Mouse (Mus musculus): Measurements from ENCODE around the gene Ddx17. TPM values are rescaled to one million over a fixed set of nuclear protein-coding genes. Genes with fewer than 3 reads are reported as not detected.

Ddx17 gene
- polyA plus RNA-seq, 1 experiment from 2014 or later, result 11.3 TPM

DNA sequence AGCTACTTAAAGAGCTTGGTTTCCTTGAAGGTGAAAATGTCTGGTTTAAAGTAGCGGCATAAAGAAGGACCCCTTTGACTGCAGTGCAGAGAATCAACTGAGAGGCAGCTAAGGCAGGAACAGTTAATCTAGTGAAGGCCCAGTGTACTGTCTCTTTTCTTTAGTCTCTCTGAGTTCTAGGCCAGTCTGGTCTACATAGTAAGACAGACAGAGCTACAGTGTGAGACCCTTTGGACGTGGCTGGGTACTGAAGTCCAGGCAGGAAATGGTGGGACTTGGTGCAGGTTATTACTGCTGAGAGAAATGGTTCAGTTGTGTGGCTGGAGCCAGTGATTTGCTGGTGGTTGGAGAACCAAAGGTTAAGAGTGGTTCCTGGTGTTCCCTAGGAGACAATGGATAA is 1.7 kb upstream of the Ddx17 start:
- Histone ChIP-seq H3K4me3 (ENCODE audit: low read depth, low read length) (no peak overlapping the region), H3K36me3 (ENCODE audit: control insufficient read depth, insufficient read depth) (peaks cover 9% of the 10 kb centered on the region), H3K4me2 (ENCODE audit: low read depth, low read length) (no peak overlapping the region), H3K9me3 (replicated peaks; ENCODE audit: control insufficient read depth, low read length) (no peaks in the 10 kb centered on the region), H3K9ac (ENCODE audit: low read depth, low read length) (no peak overlapping the region), H3K4me1 (ENCODE audit: control insufficient read depth, low read depth, low read length) (peaks cover 22% of the 10 kb centered on the region), H3K27me3 (ENCODE audit: control insufficient read depth, insufficient read depth, low read depth, low read length) (peaks cover 9% of the 10 kb centered on the region; the same call in 1 of the 2 replicates), H3K27ac (ENCODE audit: low read length) (no peak overlapping the region)
- ATAC-seq (ENCODE audit: low read depth), result no peak
- 74% methylated on average over 2 of the region's 2 CpGs for WGBS (ENCODE audit: insufficient replicate concordance)

DNA sequence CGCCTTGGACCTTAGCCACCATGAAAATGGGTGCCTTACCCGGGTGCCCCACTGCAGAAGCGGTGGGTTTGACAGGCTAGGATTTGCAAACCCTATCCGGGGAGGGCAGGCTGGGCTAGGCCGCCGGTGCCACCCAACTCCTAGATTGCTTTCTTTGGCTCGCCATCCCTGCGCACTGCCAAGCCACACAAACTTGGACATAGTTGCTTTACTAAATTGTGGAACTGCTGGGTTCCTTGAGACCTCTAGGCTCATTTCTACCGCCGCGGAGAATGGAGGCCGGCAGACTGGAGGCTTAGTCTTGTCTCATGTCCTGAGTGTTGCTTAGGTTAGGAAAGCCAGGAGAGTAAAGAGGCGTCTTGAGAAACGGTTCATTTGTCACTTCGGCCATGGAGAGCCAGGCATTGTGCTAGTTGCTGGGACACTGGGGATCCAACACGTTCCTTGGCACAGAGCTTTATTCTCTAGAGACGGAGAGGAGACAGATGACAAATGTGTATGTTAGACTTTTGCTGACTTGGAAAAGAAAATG is 814 bp upstream of the Ddx17 start:
- 79% methylated on average over 17 of the region's 17 CpGs for WGBS (ENCODE audit: insufficient replicate concordance)
- H3K4me1 ChIP-seq (ENCODE audit: control insufficient read depth, low read depth, low read length), result peaks cover 22% of the 10 kb centered on the region
- H3K9ac ChIP-seq (ENCODE audit: low read depth, low read length), result peak overlapping the region; percentile 98
- peak overlapping the region; percentile 89 for H3K4me2 ChIP-seq (ENCODE audit: low read depth, low read length)
- H3K36me3 ChIP-seq (ENCODE audit: control insufficient read depth, insufficient read depth), result peaks cover 18% of the 10 kb centered on the region
- peak overlapping the region; percentile 98 for H3K27ac ChIP-seq (ENCODE audit: low read length)
- H3K27me3 ChIP-seq (ENCODE audit: control insufficient read depth, insufficient read depth, low read depth, low read length), result peaks cover 8% of the 10 kb centered on the region; the same call in 1 of the 2 replicates
- peak overlapping the region; percentile 92 for H3K4me3 ChIP-seq (ENCODE audit: low read depth, low read length)
- no peaks in the 10 kb centered on the region for H3K9me3 ChIP-seq (replicated peaks; ENCODE audit: control insufficient read depth, low read length)
- ATAC-seq (ENCODE audit: low read depth), result no peak

DNA sequence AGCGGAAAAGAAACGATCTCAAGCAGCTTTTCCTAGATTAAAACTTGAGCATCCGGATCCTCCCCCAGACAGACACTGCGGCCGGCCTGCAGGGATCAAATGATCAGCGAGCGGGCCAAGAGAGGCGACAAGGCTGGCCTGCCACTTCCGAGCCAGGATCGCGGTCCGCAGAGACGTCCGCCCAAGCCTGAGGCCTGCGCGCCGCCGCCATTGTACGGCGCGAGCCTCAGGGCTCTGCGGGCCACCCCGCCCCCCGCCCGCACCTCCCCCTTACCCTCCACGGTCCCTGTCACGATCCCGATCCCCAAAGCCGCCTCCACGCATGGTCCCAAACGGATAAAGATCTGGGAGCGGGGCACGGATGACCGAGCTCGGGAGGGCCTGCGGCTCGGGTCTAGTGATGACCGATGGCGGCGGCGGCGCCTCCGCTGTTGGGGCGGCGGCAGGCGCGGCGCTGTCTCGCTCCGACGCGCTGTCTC is 581 bp downstream of the Ddx17 start:
- Histone ChIP-seq H3K27ac (ENCODE audit: low read length) (peak overlapping the region; percentile 98), H3K9me3 (replicated peaks; ENCODE audit: control insufficient read depth, low read length) (no peaks in the 10 kb centered on the region), H3K9ac (ENCODE audit: low read depth, low read length) (peak overlapping the region; percentile 98), H3K4me1 (ENCODE audit: control insufficient read depth, low read depth, low read length) (peaks cover 22% of the 10 kb centered on the region), H3K27me3 (ENCODE audit: control insufficient read depth, insufficient read depth, low read depth, low read length) (peaks cover 3% of the 10 kb centered on the region; the same call in 1 of the 2 replicates), H3K36me3 (ENCODE audit: control insufficient read depth, insufficient read depth) (peaks cover 26% of the 10 kb centered on the region), H3K4me2 (ENCODE audit: low read depth, low read length) (peak overlapping the region; percentile 89), H3K4me3 (ENCODE audit: low read depth, low read length) (peak overlapping the region; percentile 92)
- peak; percentile 73 for ATAC-seq (ENCODE audit: low read depth)
- 0% methylated on average over 42 of the region's 52 CpGs for WGBS (ENCODE audit: insufficient replicate concordance)

DNA sequence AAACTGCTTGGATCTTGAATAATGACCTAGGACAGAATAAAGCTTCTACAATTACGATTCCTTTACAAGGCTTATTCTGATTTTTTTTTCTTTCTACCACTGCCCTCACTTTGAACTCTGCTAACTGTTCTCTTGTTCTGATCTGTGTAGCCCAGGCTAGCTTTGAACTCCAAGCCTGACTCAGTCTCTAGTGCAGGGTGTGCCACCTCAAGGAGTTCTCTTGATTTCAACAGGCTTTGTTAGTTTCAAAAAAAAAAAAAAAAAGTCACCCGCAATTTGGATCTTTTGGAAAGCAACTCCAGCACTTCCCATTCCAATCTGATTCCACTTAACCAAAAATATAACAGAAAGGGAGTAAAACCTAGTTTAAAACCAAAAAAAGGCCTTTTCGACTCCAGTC is 1.0 kb downstream of the Ddx17 start:
- Histone ChIP-seq H3K9ac (ENCODE audit: low read depth, low read length) (peak overlapping the region; percentile 98), H3K4me2 (ENCODE audit: low read depth, low read length) (peak overlapping the region; percentile 89), H3K9me3 (replicated peaks; ENCODE audit: control insufficient read depth, low read length) (no peaks in the 10 kb centered on the region), H3K4me1 (ENCODE audit: control insufficient read depth, low read depth, low read length) (peaks cover 22% of the 10 kb centered on the region), H3K4me3 (ENCODE audit: low read depth, low read length) (peak overlapping the region; percentile 92), H3K36me3 (ENCODE audit: control insufficient read depth, insufficient read depth) (peaks cover 31% of the 10 kb centered on the region), H3K27ac (ENCODE audit: low read length) (peak overlapping the region; percentile 98), H3K27me3 (ENCODE audit: control insufficient read depth, insufficient read depth, low read depth, low read length) (no peaks in the 10 kb centered on the region; the same call in 1 of the 2 replicates)
- WGBS (ENCODE audit: insufficient replicate concordance), result 3% methylated on average over 3 of the region's 3 CpGs
- no peak for ATAC-seq (ENCODE audit: low read depth)

DNA sequence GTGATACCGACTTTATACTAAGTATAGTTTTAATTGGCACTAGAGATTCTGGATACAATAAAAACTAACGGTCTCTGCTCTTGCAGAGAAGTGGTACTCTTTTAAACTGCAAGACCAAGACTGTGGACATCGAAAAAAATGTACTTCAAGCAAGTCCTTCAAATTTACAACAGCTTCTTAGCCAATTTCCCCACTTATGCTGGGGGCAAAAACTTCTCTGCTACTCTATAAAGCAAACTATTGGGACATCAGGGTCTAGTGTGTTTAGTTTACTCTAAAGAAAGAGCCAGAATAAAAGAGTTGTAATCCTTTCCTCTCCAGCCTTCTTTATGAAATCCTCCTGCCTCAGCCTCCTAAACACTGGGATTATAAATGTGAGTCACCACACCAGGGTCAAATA is 2.6 kb downstream of the Ddx17 start:
- ATAC-seq (ENCODE audit: low read depth), result no peak
- peaks cover 46% of the 10 kb centered on the region for H3K36me3 ChIP-seq (ENCODE audit: control insufficient read depth, insufficient read depth)
- H3K9ac ChIP-seq (ENCODE audit: low read depth, low read length), result no peak overlapping the region
- peak overlapping the region; percentile 89 for H3K4me2 ChIP-seq (ENCODE audit: low read depth, low read length)
- 84% methylated on average over 3 of the region's 3 CpGs for whole genome bisulfite sequencing (ENCODE audit: insufficient replicate concordance)
- no peak overlapping the region; the same call in 1 of the 2 replicates for H3K4me3 ChIP-seq (ENCODE audit: low read depth, low read length)
- no peak overlapping the region for H3K27ac ChIP-seq (ENCODE audit: low read length)
- H3K4me1 ChIP-seq (ENCODE audit: control insufficient read depth, low read depth, low read length), result peaks cover 22% of the 10 kb centered on the region
- no peaks in the 10 kb centered on the region for H3K27me3 ChIP-seq (ENCODE audit: control insufficient read depth, insufficient read depth, low read depth, low read length)
- H3K9me3 ChIP-seq (replicated peaks; ENCODE audit: control insufficient read depth, low read length), result no peaks in the 10 kb centered on the region

DNA sequence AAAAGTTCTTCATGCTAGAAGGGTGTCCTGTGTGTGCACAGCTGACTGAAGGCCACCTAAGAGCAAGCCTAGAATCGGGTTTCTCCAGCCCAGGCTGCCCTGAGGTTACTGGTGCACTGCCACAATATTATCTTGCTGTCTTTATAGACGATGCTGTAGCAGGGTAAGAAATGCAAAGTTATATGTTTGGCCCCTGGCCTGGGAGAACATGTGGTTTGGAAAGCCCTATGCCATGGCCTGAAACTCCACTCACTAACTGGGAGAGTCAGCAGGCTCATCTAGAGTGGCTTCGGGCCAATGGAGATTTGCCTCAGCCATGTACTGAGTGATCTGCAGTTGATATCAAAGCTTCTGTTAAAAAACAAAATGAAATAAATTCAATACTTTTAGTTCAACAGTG is 12.7 kb downstream of the Ddx17 start:
- Histone ChIP-seq H3K4me3 (ENCODE audit: low read depth, low read length) (no peak overlapping the region), H3K27me3 (ENCODE audit: control insufficient read depth, insufficient read depth, low read depth, low read length) (no peaks in the 10 kb centered on the region), H3K9ac (ENCODE audit: low read depth, low read length) (no peak overlapping the region), H3K27ac (ENCODE audit: low read length) (no peak overlapping the region), H3K36me3 (ENCODE audit: control insufficient read depth, insufficient read depth) (peaks cover 94% of the 10 kb centered on the region), H3K9me3 (replicated peaks; ENCODE audit: control insufficient read depth, low read length) (no peaks in the 10 kb centered on the region), H3K4me2 (ENCODE audit: low read depth, low read length) (no peak overlapping the region), H3K4me1 (ENCODE audit: control insufficient read depth, low read depth, low read length) (peaks cover 5% of the 10 kb centered on the region)
- WGBS (ENCODE audit: insufficient replicate concordance), result 76% methylated on average over 3 of the region's 3 CpGs
- no peak for ATAC-seq (ENCODE audit: low read depth)

DNA sequence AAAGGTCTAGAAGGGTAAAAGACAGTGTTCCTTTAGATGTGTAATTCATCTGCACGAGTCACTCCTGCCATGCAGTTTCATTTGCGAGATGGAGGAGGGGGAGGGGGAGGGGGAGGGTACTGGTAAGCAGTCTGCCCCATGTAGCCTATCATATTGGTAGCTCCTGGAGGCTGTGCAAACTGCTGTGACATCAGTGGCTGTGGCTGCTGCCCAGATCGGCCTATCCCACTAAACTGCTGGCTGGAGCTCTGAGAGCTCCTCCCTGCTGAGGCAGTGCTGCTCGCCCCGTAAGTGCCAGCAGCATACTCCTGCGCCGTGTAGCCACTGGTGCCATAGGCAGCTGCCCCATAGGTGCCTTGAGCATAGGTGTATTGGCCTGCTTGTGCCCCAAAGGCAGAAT is 16.6 kb downstream of the Ddx17 start:
- H3K4me3 ChIP-seq (ENCODE audit: low read depth, low read length), result no peak overlapping the region
- H3K9ac ChIP-seq (ENCODE audit: low read depth, low read length), result no peak overlapping the region
- peaks cover 68% of the 10 kb centered on the region for H3K36me3 ChIP-seq (ENCODE audit: control insufficient read depth, insufficient read depth)
- no peak overlapping the region for H3K4me2 ChIP-seq (ENCODE audit: low read depth, low read length)
- 77% methylated on average over 7 of the region's 7 CpGs for WGBS (ENCODE audit: insufficient replicate concordance)
- ATAC-seq (ENCODE audit: low read depth), result peak; percentile 58
- peaks cover 8% of the 10 kb centered on the region for H3K4me1 ChIP-seq (ENCODE audit: control insufficient read depth, low read depth, low read length)
- H3K27me3 ChIP-seq (ENCODE audit: control insufficient read depth, insufficient read depth, low read depth, low read length), result no peaks in the 10 kb centered on the region
- H3K27ac ChIP-seq (ENCODE audit: low read length), result no peak overlapping the region
- no peaks in the 10 kb centered on the region for H3K9me3 ChIP-seq (replicated peaks; ENCODE audit: control insufficient read depth, low read length)

DNA sequence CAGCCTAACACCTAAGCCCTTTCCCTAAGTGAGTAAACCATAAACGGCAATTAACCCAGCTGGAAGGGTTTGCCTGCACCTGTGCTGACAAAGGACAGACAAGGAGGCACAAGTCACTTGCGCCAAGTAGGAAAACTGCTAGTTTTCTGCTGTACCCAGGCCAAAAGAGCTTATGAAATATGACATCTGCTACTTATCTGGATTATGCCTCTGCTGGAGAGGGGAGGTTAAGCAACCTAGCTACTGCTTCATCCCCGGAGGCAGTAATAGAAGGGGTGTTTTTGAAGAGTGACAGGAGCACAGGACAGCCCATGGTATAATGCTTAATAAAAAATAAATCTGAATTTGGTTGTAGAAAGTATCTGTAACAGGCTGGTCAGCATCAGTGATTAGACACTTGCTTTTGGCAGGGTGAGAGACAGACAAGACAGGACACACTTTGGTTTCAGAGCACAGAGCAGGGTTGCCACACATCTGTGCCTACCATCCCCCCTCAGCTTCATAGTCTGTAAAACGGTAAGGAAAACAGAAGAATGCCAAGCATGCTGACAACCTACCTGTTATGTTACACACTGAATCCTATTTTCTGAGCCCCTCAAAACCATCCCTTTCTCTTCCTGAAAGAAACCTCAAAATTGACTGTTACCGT is 18.4 kb downstream of the Ddx17 start:
- ATAC-seq (ENCODE audit: low read depth), result no peak
- Histone ChIP-seq H3K4me2 (ENCODE audit: low read depth, low read length) (no peak overlapping the region), H3K27me3 (ENCODE audit: control insufficient read depth, insufficient read depth, low read depth, low read length) (no peaks in the 10 kb centered on the region), H3K9me3 (replicated peaks; ENCODE audit: control insufficient read depth, low read length) (no peaks in the 10 kb centered on the region), H3K4me3 (ENCODE audit: low read depth, low read length) (no peak overlapping the region), H3K36me3 (ENCODE audit: control insufficient read depth, insufficient read depth) (peaks cover 52% of the 10 kb centered on the region), H3K9ac (ENCODE audit: low read depth, low read length) (no peak overlapping the region), H3K27ac (ENCODE audit: low read length) (no peak overlapping the region), H3K4me1 (ENCODE audit: control insufficient read depth, low read depth, low read length) (peaks cover 8% of the 10 kb centered on the region)
- 77% methylated on average over 5 of the region's 5 CpGs for WGBS (ENCODE audit: insufficient replicate concordance)

DNA sequence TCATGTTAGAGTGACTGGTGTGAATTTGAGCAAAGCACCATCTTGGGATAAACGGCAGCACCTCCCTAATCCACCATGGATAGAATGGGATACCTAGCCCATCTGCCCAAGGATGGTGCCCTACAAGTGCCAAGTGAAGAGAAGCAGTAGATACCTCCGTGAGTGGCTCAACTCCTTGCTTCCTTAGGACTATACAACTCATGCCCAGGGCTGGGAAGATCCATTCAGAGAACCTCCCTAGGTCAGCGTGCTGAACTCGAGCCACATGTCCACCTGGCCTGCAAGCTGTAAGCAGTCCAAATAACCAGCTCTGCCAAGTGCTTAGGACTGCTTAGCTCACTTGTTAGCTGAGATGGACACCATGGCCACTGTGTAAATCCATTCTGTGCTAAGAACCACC is 19.3 kb downstream of the Ddx17 start:
- Histone ChIP-seq H3K36me3 (ENCODE audit: control insufficient read depth, insufficient read depth) (peaks cover 44% of the 10 kb centered on the region), H3K4me2 (ENCODE audit: low read depth, low read length) (no peak overlapping the region), H3K4me1 (ENCODE audit: control insufficient read depth, low read depth, low read length) (peaks cover 8% of the 10 kb centered on the region), H3K4me3 (ENCODE audit: low read depth, low read length) (no peak overlapping the region), H3K27me3 (ENCODE audit: control insufficient read depth, insufficient read depth, low read depth, low read length) (no peaks in the 10 kb centered on the region), H3K9ac (ENCODE audit: low read depth, low read length) (no peak overlapping the region), H3K27ac (ENCODE audit: low read length) (no peak overlapping the region), H3K9me3 (replicated peaks; ENCODE audit: control insufficient read depth, low read length) (no peaks in the 10 kb centered on the region)
- WGBS (ENCODE audit: insufficient replicate concordance), result 82% methylated on average over 4 of the region's 4 CpGs
- peak; percentile 8; the same call in 1 of the 2 replicates for ATAC-seq (ENCODE audit: low read depth)

All from liver, embryonic 16.5 days (tissue).